Mouse (Mus musculus): Measurements from ENCODE around the gene Snx9.
A peak's percentile ranks its signal among the peaks of the same experiment; 100 is the strongest.

The Snx9 gene

DNA sequence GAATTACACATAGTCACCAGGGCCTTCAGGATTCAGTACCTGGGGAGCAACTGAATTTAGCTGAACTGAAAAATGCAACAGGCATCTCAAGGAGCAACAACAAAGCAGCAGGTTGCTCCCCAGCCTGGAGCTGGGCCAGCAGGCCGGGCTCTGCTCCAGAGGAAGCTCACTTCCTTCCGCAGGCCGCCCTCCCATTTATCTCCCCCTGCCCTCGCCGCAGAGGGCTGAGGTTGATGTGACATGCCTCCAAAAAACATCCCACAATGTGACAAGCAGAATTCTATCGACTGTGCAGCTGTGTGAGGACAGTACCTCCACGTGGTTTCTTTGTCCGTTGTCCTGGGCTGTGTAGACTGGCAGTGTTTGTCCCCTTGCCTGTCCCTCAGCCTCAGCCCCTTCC is 44.3 kb downstream of the Snx9 start:
- DNase-seq (ENCODE audit: low read depth): no peak

DNA sequence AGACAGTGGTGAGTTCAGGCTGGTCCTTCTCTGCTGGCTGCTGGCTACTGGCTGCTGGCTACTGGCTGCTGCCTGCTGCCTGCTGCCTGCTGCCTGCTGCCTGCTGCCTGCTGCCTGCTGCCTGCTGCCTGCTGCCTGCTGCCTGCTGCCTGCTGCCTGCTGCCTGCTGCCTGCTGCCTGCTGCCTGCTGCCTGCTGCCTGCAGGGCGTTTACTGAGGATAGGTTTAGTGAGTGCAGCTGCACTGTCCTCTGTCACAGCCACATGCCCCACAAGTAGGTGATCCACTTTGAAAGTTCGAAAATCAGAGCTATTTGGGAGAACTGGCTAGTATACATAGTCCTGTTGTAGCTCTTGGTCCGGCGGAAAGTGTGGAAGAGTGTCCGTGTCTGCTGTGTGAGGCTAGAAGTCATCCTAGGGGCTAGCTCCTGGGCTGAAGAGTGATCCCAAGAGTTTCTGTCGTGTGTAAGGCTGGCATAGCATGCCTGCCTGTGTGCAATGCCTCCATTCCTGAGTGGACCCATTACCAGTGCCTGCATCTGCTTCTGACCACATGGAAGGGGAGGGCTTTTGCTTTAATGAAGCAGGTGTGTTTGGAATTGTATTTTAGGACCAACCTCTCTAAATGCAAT is 45.2 kb downstream of the Snx9 start:
- no peak for DNase-seq (ENCODE audit: low read depth)

DNA sequence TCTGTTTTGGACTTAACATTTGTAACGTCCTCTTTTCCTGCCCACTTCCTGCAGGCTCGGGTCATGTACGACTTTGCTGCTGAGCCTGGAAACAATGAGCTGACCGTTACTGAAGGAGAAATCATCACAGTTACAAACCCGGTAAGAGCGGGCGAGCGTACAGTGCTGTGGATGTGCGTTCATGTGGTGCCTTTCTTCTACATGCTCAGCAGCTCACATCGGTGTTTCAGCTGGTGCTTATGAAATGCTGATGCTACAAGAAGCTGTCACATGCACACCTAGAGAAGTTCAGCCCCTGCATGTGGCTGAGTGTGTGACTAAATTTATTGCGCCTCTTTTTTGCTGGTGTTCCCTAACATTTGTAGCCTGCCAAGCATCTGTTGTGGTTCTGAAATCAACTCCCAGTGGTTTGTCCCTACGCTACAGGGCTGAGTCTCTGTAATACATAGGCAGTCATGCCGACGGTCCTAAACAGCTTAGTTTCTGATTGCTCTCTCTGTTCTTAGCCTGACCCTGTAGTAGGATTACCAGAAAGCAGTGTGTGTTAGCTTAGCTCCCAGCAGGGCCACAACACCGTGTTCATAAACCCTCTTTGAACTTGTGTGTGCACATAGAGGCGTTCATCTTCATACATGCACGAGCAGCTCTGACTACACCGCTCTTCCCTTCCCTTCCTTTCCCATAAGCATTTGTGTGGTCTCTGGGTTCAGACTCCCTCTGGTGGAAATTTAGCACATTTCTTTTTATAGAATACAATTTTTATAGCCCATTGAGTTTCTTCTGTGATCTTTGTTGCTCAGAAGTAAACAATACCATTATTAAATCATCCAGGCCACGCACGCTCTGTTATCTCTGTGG is 46.0 kb downstream of the Snx9 start:
- DNase-seq (ENCODE audit: low read depth): no peak

DNA sequence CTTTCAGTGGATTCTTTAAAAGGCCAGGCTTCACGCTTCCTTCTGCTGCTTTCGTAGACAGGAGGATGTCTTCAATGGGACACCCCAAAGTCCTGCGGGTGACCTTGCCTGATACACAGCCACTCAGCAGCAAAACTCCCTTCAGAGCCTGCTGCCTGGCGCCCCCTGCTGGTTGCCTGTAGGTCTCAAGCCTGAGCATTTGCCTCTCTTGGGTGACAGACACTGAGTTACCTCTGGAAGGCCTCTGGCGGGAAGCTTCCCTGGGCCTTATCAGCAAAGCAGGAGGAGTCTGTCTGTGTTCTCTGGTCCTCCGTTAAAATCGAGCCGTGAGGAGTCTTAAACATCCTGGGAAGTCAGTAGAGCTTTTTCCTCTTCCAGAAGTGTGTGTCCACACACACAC is 49.3 kb downstream of the Snx9 start:
- peak; percentile 85 for DNase-seq (ENCODE audit: low read depth)

DNA sequence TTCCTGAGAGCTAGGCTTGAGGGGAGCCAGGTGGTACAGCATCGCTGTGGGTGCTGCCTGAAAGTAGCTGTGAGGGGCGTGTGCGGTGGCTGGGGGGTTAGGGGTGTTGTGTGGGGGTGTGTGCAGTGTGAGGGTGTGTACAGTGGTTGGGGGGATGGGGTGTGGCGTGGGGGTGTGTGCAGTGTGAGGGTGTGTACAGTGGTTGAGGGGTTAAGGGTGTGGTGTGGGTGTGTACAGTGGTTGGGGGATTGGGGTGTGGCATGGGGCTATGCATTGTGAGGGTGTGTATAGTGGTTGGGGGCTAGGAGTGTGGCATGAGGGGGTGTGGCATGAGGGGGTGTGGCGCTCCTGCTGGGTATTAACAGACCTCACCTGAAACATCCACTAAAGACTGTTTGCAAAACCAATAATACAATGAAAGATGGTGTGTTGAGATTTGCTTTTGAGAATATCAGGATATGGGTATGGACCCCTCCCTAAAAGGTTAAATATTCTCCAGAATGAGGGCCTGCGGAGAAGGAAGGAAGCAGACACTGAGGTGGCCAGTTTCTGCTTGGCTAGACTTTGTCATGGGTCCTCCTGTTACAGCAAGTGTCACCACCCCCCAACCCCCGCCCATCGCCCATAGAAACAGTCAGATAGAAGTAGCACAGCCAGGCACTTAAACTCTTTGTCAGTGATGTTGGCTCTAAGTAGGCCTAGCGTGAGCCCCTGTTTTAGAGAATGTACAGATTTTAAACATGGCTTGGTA is 51.0 kb downstream of the Snx9 start:
- no peak for DNase-seq (ENCODE audit: low read depth)

DNA sequence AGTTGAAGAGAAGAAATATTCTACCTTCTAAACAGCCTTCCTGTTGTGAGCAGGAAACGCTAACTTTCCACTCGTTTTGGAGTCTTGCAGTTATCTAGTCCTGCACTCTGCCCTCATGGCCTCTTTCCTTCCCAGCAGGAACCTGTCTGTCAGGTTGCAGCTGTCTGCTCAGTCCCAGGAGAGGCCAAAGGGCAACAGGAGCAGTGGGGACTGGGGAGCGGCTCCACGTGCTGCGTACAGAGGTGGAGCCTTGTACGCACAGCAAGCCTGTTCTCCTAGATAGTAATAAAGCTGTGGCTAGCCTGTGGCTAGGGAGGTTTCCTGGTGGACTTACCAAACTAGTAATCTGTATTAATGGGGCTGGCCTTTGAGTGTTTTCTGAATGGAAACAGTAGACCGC is 52.0 kb downstream of the Snx9 start:
- no peak for DNase-seq (ENCODE audit: low read depth)

DNA sequence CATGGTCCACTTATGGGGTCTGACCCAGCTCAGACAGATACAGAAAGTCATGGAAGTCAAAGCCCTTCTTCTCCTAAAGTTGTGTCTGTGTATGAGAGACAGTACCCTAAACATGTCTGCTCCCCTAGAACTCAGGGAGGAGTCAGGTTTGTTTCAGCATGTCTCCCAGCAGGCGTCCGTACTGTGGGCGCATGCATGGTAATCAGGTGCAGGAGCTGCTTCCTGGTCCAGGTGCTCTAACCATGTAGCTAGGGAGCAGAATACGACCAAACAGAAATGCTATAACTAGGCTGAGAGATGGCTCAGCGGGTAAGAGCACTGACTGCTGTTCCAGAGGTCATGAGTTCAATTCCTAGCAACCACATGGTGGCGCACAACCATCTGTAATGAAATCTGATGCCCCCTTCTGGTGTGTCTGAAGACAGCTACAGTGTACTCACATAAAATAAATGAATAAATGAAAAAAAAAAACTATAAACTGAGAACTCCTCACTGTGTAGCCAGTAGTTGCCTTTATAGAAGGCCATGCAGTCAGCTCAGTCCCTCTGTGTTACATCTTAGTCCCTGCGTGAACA is 52.5 kb downstream of the Snx9 start:
- no peak for DNase-seq (ENCODE audit: low read depth)

DNA sequence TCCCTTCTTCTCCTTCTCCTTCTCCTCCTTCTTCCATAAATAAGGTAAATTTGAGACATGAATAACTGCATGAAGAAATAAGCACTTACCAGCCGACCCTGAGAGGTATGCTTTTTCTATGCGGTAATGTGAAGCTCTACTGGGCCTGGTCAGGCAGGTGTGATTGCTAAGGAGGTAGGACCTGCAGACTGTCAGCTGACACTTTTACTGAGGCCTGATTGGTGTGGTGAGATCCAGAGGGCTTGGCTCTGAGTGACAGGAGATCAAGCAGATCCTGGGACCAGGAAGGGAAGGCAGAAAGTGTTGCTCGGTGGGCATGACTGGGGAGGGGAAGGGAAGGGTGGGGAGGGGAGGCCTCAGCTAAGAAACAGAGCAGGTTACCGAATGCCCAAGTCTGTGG is 54.9 kb downstream of the Snx9 start:
- no peak for DNase-seq (ENCODE audit: low read depth)

DNA sequence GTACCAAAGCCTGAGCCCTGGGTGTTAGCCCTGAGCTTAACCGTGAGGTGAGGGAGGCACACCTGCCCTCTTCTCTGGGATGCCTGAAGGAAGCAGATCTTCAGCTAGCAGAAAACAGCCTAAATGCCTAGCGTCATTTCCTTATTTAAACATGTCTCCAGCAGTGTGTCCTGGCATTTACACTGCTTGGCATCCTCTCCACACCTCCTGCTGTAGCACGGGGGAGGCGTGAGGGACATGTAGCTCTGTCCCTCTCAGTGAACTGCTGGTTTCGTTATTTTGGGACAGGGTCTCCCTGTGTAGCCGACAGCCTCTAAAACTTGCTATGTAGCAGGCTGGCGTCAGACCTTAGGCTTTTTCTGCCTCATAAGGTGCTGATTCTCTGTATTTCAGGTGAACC is 55.5 kb downstream of the Snx9 start:
- no peak for DNase-seq (ENCODE audit: low read depth)

DNA sequence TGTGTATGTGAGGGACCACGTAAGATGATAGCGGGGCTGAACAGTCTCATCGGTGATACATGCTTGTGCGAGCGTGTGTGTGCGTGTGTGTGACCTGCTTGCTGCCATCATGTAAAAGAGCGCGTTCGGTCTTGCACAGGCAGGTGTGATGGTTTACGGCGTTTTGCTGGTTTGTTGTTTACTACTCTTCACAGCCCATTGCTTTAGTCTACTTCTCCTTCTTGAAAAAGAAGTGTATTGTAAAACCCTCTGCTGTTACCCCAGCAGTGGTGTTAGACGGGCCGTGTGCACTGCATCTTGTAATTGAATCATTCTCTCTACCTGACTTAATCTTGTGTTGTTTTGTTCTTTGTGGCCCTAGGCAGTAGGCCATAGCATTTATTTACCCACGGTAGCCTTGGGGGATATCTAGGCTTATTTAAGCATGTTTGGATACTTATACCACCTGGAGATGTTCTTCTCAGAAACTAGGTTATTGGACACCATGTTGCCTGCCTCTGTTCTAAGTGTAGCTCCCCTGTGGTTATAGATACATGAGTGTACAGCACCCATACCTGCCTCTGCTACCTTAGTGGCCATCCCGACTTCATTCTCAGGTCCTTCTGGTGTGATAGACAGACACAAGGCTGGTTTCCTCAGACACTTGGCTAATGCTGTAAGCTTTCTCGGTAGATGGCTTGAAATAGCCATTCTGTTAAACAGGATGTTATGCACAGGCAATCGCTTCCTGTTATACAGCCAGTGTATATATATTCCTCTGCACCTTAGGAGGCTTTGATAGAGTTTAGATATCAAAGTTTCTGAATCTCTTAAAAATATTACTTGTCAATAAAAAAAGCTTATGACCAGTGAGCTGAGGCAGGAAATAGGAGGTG is 56.4 kb downstream of the Snx9 start:
- no peak for DNase-seq (ENCODE audit: low read depth)

DNA sequence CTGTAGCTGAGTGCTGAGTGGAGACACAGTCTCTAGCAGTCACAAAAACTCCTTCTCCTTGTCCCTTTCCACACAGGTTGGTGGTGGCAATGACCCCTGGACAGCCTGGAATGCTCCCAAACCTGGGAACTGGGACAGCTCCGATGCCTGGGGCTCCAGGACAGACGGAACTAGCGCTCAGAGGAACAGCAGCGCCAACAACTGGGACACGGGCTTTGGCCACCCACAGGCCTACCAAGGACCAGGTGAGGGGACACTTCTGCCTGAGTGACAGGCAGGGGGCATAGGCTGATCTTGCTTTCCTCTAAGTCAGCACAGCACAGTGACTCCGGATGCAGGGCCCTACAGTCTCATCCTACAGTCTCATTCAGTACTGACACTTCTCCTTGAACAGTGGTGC is 58.1 kb downstream of the Snx9 start:
- DNase-seq (ENCODE audit: low read depth): no peak

DNA sequence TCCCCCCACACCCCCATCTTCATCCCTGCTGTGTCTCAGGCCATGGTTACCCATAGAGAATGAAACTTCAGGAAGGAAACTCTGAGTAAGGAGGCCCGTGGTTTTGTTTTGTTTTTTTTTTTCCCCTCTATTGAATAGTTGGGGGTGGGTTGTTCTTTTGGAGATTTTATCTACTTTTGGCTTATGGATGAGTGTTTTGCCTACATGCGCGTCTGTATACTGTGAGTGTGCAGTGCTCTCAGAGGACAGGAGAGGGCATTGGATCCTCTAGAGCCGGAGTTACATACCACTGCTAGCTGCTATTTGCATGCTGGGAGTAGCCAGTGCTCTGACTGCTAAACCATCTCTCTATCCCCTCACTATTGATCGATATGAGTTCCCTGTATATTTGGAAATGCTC is 60.3 kb downstream of the Snx9 start:
- DNase-seq (ENCODE audit: low read depth): no peak

DNA sequence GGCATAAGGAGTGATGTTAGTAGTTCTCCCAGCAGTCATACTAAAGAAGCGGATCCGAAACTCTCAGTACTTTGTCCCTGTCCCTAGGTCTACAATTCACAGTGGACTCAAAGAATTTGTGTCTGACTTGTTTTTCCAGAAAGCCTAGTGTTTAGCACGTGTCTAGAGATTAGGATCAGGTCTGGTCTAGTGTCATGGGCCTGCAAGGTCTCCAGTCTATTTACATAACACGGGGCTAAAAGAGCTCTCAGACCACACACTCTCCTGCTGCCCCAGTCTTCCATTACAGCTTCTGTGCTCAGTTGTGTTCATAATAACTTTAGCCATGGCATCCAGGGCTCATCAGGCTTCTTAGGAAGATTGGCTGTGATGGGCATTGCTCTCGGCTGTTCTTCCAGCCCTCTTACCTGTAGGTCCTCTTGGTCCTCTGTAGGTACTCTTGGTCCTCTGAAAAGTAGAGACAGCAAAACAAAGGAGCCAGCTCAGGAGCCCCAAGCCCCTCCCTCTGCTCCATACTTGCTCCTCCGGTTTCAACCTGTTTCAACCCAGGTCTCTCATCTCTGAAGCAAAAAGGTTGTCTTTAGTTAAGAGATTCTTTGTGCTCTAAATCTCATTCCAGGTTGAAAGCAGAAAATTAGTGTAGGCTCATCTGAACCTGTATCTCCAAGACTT is 62.6 kb downstream of the Snx9 start:
- DNase-seq (ENCODE audit: low read depth): no peak

DNA sequence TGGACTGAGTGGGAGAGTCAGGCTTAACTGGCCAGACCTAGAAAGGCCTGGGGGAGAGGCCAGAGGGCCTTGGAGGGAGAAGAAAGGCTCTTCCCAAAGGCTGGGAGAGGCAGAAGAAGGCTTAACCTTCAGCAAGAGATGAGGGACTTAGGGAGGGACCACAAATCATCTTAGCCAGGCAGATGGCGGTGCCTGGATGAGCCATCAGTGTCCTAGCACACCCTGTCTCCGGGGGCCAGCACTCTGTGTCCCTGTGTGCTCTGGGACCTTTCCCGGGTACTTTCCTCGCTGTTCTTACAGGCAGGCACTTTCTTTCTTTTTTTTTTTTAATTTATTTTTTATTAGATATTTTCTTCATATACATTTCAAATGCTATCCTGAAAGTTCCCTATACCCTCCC is 68.6 kb downstream of the Snx9 start:
- DNase-seq (ENCODE audit: low read depth): no peak

DNA sequence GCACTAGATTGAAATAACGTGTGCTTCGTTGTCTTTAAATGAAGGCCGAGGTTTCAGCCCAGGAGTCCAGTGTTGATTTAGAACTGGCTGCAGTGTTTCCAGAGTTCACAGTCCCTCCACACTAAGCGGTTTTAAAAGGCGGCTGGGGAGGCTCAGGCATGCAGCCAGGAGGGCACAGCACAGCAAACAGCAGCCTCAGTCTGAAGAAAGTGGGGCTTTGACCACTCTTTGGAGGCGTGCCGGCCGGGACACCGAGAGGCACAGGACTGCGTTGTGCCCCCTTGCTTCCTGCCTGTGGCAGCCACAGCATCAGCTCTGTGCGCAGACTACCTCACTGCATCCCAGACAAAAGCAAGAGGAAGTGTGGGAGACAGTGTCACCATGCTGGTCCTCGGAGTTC is 70.5 kb downstream of the Snx9 start:
- no peak for DNase-seq (ENCODE audit: low read depth)

DNA sequence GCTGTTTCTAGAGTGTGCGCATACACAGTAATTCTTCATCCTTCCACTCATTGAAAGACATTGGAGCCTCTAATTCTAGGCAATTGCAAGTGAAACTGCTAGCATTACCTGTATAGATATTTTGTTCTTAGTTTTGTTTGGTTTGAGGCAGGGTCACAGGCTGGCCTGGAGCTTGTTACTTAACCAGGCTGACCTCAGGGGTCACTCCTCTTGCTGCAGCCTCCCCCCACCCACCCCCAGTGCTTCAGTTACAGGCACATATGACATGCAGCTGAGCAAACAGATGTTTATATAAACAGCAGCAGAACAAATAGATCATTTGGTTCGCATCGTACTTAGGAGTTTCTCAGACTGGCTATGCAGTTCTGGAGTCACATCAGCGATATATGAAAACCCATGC is 71.7 kb downstream of the Snx9 start:
- DNase-seq (ENCODE audit: low read depth): no peak

DNA sequence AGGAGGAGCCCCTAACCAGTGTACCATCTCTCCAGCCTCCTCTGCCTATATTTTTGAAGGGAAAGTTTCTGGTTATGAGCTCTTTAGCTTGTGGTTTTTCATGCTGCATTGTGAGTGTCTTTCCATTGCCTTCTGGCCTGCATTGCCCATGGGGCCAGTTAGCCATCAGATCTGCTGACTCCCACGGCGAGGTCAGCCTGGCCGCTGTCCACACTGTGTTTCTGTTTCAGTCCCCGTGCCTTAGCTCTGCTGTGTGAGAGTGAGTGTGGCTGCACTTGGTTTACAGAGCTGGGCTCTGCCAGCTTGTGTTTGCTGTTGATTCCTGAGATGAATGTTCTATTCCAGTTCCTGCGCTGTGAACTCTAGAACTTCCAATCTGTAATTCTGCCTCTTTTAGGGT is 73.1 kb downstream of the Snx9 start:
- no peak for DNase-seq (ENCODE audit: low read depth)

DNA sequence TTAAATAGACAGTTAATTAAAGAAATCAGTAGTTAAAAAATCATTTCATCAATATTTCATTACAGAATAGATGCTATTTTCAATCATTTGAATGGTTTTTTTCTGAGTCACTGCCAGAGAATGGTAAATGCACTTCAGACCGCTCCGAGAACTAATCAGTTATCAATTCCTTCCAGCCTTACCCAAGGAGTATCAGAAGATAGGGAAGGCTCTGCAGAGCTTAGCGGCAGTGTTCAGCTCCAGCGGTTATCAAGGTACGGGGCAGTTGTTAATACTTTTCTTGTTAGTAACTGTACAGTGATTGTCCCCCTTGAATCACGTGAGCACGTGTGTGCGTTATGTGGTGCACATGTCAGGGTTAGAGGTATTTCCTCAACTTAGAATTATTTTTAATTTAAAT is 80.8 kb downstream of the Snx9 start:
- DNase-seq (ENCODE audit: low read depth): no peak

DNA sequence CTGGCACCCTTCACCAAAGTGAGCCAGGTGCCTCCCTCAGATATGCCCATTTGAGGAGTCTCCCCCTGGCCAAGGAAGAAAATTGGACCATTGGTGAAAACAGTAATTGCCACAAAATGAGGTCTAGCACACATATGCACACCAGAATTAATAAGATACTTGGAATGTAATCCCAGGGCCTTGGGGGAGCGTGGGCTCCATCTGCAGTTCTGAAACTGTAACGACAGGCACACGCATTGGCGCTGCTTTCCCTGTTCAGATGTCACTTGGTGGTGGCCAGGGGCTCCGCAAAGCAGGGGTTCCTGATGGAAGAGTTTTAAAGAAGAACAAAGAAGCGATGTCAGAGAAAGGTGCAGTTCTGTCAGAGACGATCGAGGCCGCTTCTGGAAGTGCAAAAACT is 82.2 kb downstream of the Snx9 start:
- DNase-seq (ENCODE audit: low read depth): no peak

DNA sequence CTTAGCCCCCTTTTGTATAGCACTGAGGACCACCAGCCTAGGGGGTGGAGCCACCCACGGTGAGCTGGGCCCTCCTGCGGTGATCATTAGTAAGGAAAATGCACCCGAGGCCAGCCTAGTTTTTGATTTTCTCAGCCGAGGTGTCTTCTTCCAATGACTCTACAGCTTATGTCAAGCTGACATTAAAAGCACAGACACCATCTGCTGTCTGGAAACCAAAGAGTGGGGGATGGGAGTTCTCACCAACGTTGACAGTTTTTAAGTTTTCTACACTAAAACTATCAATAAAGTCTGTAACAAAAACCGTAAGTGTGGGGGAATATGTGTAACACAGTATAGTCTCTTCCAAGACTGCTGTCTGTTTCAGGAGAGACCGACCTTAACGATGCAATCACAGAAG is 83.1 kb downstream of the Snx9 start:
- no peak for DNase-seq (ENCODE audit: low read depth)

DNA sequence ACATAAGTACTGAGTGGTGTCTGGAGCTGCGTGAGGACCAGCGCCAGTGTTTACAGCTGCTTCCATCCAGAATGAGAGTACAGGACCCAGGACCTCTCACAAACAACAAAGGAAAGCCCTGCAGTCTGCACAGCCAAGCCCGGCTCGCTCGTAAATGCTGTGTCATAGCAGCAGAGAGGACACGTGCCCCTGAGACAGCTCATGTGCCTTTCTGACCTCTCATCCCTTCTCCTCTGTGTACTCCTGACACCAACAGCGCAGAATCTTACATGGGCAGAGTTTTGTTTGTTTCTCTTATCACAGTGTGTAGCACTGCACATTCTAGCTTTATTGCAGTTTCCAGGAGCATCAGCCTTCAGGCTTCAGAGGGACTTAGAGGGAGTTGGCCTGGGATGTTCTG is 85.6 kb downstream of the Snx9 start:
- no peak for DNase-seq (ENCODE audit: low read depth)

Measured in c-Kit-positive CD71-positive TER-119-negative erythroid progenitor cells, embryonic 14.5 days (primary cell).